Mouse (Mus musculus) hindlimb bud, embryonic 11.5 days (tissue): ENCODE data around the gene Ephb2.

Experiments used
- DNase-seq: peaks from one replicate; pipeline ENCODE4 v3.0.0-alpha.2; 2012; ENCODE audit warnings: low read depth, low spot score; ENCODE audit errors: extremely low spot score

The Ephb2 gene

GRCm38 (mm10) chr4:136768499-136768898 lies 67.3 kb downstream of the Ephb2 start:
- DNase-seq, result no peak

GRCm38 (mm10) chr4:136765080-136765479 lies 70.7 kb downstream of the Ephb2 start:
- no peak for DNase-seq

GRCm38 (mm10) chr4:136763349-136763748 lies 72.4 kb downstream of the Ephb2 start:
- no peak for DNase-seq

- no peak for DNase-seq
Observed at GRCm38 (mm10) chr4:136761713-136762380, 73.9 kb downstream of the Ephb2 start.

- DNase-seq, result no peak
Observed at GRCm38 (mm10) chr4:136760882-136761281, 74.9 kb downstream of the Ephb2 start.

GRCm38 (mm10) chr4:136757096-136757495 lies 78.7 kb downstream of the Ephb2 start:
- DNase-seq, result no peak

GRCm38 (mm10) chr4:136756486-136756885 lies 79.3 kb downstream of the Ephb2 start:
- no peak for DNase-seq

- no peak for DNase-seq
Observed at GRCm38 (mm10) chr4:136755364-136755811, 80.4 kb downstream of the Ephb2 start.

- DNase-seq, result no peak
Observed at GRCm38 (mm10) chr4:136754256-136754655, 81.5 kb downstream of the Ephb2 start.

GRCm38 (mm10) chr4:136751355-136752020 lies 84.3 kb downstream of the Ephb2 start:
- no peak for DNase-seq

GRCm38 (mm10) chr4:136750578-136751338 lies 85.0 kb downstream of the Ephb2 start:
- DNase-seq, result no peak

GRCm38 (mm10) chr4:136749851-136750577 lies 85.8 kb downstream of the Ephb2 start:
- no peak for DNase-seq

- DNase-seq, result no peak
Observed at GRCm38 (mm10) chr4:136749431-136749830, 86.4 kb downstream of the Ephb2 start.

- no peak for DNase-seq
Observed at GRCm38 (mm10) chr4:136748842-136749392, 86.9 kb downstream of the Ephb2 start.

GRCm38 (mm10) chr4:136746516-136746915 lies 89.3 kb downstream of the Ephb2 start:
- DNase-seq, result no peak

GRCm38 (mm10) chr4:136742677-136743076 lies 93.1 kb downstream of the Ephb2 start:
- no peak for DNase-seq

GRCm38 (mm10) chr4:136741840-136742239 lies 93.9 kb downstream of the Ephb2 start:
- DNase-seq, result no peak

- DNase-seq, result no peak
Observed at GRCm38 (mm10) chr4:136740963-136741362, 94.8 kb downstream of the Ephb2 start.

GRCm38 (mm10) chr4:136739189-136739588 lies 96.6 kb downstream of the Ephb2 start:
- DNase-seq, result no peak

GRCm38 (mm10) chr4:136738291-136738690 lies 97.5 kb downstream of the Ephb2 start:
- DNase-seq, result no peak

- DNase-seq, result no peak
Observed at GRCm38 (mm10) chr4:136735856-136736255, 99.9 kb downstream of the Ephb2 start.
